Mouse (Mus musculus) megakaryocyte-erythroid progenitor cell, adult 5 weeks (primary cell): ENCODE results near the gene Tgtp2. TPM values are rescaled to one million over a fixed set of nuclear protein-coding genes. Genes with fewer than 3 reads are reported as not detected.

Experiments
- polyA plus RNA-seq: library from polyadenylated mRNA; stranded (reverse); fragments of >175 nt; gene quantifications from 2 replicates; pipeline ENCODE4 v1.2.3, GENCODE M21; 2012

Tgtp2 gene
- 2.0 and 2.4 TPM in 2 replicates for polyA plus RNA-seq

GRCm38 (mm10) chr11:49063713-49064469, at the start of gene Tgtp2:
Gene Tgtp2 (minus strand): TSS chr11:49064206.

GRCm38 (mm10) chr11:49076001-49076757, 12.2 kb upstream of the Tgtp2 start, which contains the start of gene Ifi47:
Gene Ifi47 (plus strand): TSS chr11:49076587.

GRCm38 (mm10) chr11:49051093-49051891, 12.7 kb downstream of the Tgtp2 start, which contains the start of gene 9930111J21Rik2:
Gene 9930111J21Rik2 (minus strand): TSS chr11:49051242.

Other genes with a start within 250 kb of the Tgtp2 start
- gene Trim41, start 246.9 kb downstream of the Tgtp2 start, polyA plus RNA-seq, result 54.6 and 79.4 TPM in 2 replicates
- gene Trim7, start 238.1 kb downstream of the Tgtp2 start, polyA plus RNA-seq, result 0.84 and 1.2 TPM in 2 replicates
- gene Gm12184, start 237.6 kb downstream of the Tgtp2 start, polyA plus RNA-seq, result 72.6 and 83.3 TPM in 2 replicates
- 3.3 and 5.2 TPM in 2 replicates for gene Irgm1, start 192.5 kb downstream of the Tgtp2 start, polyA plus RNA-seq
- gene Gm5431, start 162.0 kb downstream of the Tgtp2 start, polyA plus RNA-seq, result 0.03 and 0.04 TPM in 2 replicates
- gene Psme2b, start 118.0 kb downstream of the Tgtp2 start, polyA plus RNA-seq, result 2.8 and 3.4 TPM in 2 replicates
- gene Olfr56, start 85.3 kb downstream of the Tgtp2 start, polyA plus RNA-seq, result 0.07 and 0.25 TPM in 2 replicates
- gene 9930111J21Rik1, start 84.8 kb downstream of the Tgtp2 start, polyA plus RNA-seq, result 0.24 and 0.49 TPM in 2 replicates
- gene Gm12185, start 72.0 kb downstream of the Tgtp2 start, polyA plus RNA-seq, result not detected in 2 replicates
- 0.30 and 0.52 TPM in 2 replicates for gene Tgtp1, start 70.0 kb downstream of the Tgtp2 start, polyA plus RNA-seq
- gene 9930111J21Rik2, start 13.0 kb downstream of the Tgtp2 start, polyA plus RNA-seq, result 0.56 and 1.2 TPM in 2 replicates
- gene Ifi47, start 12.4 kb upstream of the Tgtp2 start, polyA plus RNA-seq, result 1.7 and 3.0 TPM in 2 replicates
- gene Olfr1396, start 50.7 kb upstream of the Tgtp2 start, polyA plus RNA-seq, result not detected in 2 replicates
- gene Olfr1395, start 78.1 kb upstream of the Tgtp2 start, polyA plus RNA-seq, result 0.16 TPM in 1 of 2 replicates, not detected in the other
- not detected in 2 replicates for gene Olfr1394, start 90.2 kb upstream of the Tgtp2 start, polyA plus RNA-seq
- 2.5 and 3.4 TPM in 2 replicates for gene Btnl9, start 123.0 kb upstream of the Tgtp2 start, polyA plus RNA-seq
- 6.1 and 8.1 TPM in 2 replicates for gene Zfp62, start 139.1 kb upstream of the Tgtp2 start, polyA plus RNA-seq
- 80.0 and 139 TPM in 2 replicates for gene Mgat1, start 180.0 kb upstream of the Tgtp2 start, polyA plus RNA-seq
- gene Olfr1393, start 214.1 kb upstream of the Tgtp2 start, polyA plus RNA-seq, result not detected in 2 replicates
- not detected in 2 replicates for gene Olfr1392, start 221.1 kb upstream of the Tgtp2 start, polyA plus RNA-seq
- gene Olfr10, start 240.5 kb upstream of the Tgtp2 start, polyA plus RNA-seq, result not detected in 2 replicates